Comparison of ENCODE assay signal across 8 mouse cellular contexts in the genomic region with DNA sequence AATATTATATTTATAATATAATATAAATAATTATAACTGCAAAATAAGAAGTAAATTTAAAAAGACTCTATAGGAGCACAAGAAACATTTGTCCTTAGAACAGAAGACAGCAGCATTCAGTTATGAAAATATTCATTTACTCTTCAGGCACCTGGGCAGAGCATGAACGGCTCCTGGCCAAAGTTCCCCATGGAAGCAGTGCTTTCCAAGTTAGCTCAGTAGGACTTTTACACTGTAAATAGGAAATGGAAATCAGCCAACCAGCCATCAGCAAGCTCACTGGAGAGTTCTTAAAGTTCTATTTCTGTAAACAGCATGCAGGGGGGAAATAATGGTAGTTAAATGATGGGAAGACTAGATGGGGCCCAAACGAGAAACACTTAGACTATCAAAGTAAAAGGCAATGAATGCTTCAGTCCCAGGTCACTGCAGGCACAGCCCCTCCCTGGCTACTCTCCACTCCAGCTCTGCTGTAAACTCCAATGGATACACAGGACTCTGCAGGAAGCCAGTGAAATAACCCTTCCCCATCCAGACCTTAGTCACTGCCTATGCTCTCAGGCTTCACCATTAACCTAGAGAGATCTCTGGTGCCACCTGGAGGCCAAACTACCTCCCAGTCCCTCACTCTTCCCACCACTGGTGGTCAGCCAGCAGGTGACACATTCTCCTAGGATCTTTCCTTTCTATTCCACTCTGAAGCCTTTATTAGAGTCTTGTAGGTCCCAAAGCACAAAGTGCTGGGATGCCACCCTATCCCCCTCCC. TPM values are rescaled to one million over a fixed set of nuclear protein-coding genes. Genes with fewer than 3 reads are reported as not detected.
DNase-seq lines count a peak whose midpoint lies in the region; ATAC-seq and TF ChIP-seq lines count a peak whose summit lies in the region.

No protein-coding gene starts in this region.

- H3K4me2 ChIP-seq in hindbrain, postnatal 0 days (ENCODE audit: low read depth, low read length): no peak overlapping the region
- H3K4me2 ChIP-seq in limb, embryonic 15.5 days: no peak overlapping the region
- H3K4me2 ChIP-seq in midbrain, embryonic 16.5 days (ENCODE audit: low read length): no peak overlapping the region

- H3K4me1 ChIP-seq in embryonic fibroblast, embryonic 13.5 days (ENCODE audit: control insufficient read depth, insufficient read depth, low read length): no peaks in the 10 kb centered on the region
- H3K4me1 ChIP-seq in hindbrain, postnatal 0 days (ENCODE audit: insufficient read depth, low read length): no peaks in the 10 kb centered on the region
- no peaks in the 10 kb centered on the region for H3K4me1 ChIP-seq in limb, embryonic 15.5 days
- H3K4me1 ChIP-seq in midbrain, embryonic 16.5 days (ENCODE audit: control insufficient read depth, insufficient read depth, low read length): no peaks in the 10 kb centered on the region

- TF ChIP-seq POLR2A in embryonic fibroblast, embryonic 13.5 days (IDR thresholded peaks at IDR 0.05; ENCODE audit: low read depth, low read length): no peak

- H3K4me3 ChIP-seq in embryonic fibroblast, embryonic 13.5 days (ENCODE audit: insufficient read depth, low read length): no peak overlapping the region
- H3K4me3 ChIP-seq in hindbrain, postnatal 0 days (ENCODE audit: low read length): no peak overlapping the region
- H3K4me3 ChIP-seq in limb, embryonic 15.5 days: no peak overlapping the region
- no peak overlapping the region for H3K4me3 ChIP-seq in midbrain, embryonic 16.5 days (ENCODE audit: low read depth, low read length)

- 43% methylated on average over 2 of the region's 2 CpGs for WGBS in hindbrain, postnatal 0 days
- 51% methylated on average over 2 of the region's 2 CpGs for WGBS in limb, embryonic 15.5 days
- WGBS in midbrain, embryonic 16.5 days: 71% methylated on average over 2 of the region's 2 CpGs

- DNase-seq in urinary bladder, postnatal 25 days (ENCODE audit: low spot score): peak; percentile 55
- no peak for DNase-seq in urinary bladder, adult 2 months (ENCODE audit: low spot score)
- peak; percentile 63 to 73 for DNase-seq in adrenal gland, postnatal 36 days
- peak; percentile 67 for DNase-seq in hindbrain, postnatal 0 days (ENCODE audit: low spot score)
- peak; percentile 73 for DNase-seq in thymus, postnatal 4 days

- H3K9ac ChIP-seq in hindbrain, postnatal 0 days (replicated peaks; ENCODE audit: low read length): no peak overlapping the region
- H3K9ac ChIP-seq in limb, embryonic 15.5 days: no peak overlapping the region
- no peak overlapping the region for H3K9ac ChIP-seq in midbrain, embryonic 16.5 days (ENCODE audit: low read depth, low read length)

- TF ChIP-seq CTCF in embryonic fibroblast, embryonic 13.5 days (IDR thresholded peaks at IDR 0.05; ENCODE audit: borderline replicate concordance, insufficient read depth, low read length): peak; percentile 37; the same call in 1 of the 2 replicates
- peak; percentile 71 for TF ChIP-seq CTCF in hindbrain, postnatal 0 days (IDR thresholded peaks at IDR 0.05; ENCODE audit: low read depth)

- H3K9me3 ChIP-seq in hindbrain, postnatal 0 days (ENCODE audit: low read length): no peaks in the 10 kb centered on the region
- no peaks in the 10 kb centered on the region for H3K9me3 ChIP-seq in limb, embryonic 15.5 days
- no peaks in the 10 kb centered on the region for H3K9me3 ChIP-seq in midbrain, embryonic 16.5 days (replicated peaks; ENCODE audit: control insufficient read depth, low read length, poor library complexity, severe bottlenecking)

- no peaks in the 10 kb centered on the region for H3K36me3 ChIP-seq in hindbrain, postnatal 0 days (ENCODE audit: insufficient read depth, low read length)
- no peaks in the 10 kb centered on the region for H3K36me3 ChIP-seq in limb, embryonic 15.5 days
- no peaks in the 10 kb centered on the region for H3K36me3 ChIP-seq in midbrain, embryonic 16.5 days (ENCODE audit: control insufficient read depth, insufficient read depth, low read length)

- H3K27me3 ChIP-seq in hindbrain, postnatal 0 days (ENCODE audit: insufficient read depth, low read length): no peaks in the 10 kb centered on the region
- H3K27me3 ChIP-seq in limb, embryonic 15.5 days: no peaks in the 10 kb centered on the region
- no peaks in the 10 kb centered on the region for H3K27me3 ChIP-seq in midbrain, embryonic 16.5 days (ENCODE audit: control insufficient read depth, insufficient read depth, low read depth, low read length)

- ATAC-seq in hindbrain, postnatal 0 days: peak; percentile 84
- ATAC-seq in limb, embryonic 15.5 days (ENCODE audit: insufficient number of reproducible peaks, low FRiP score, low TSS enrichment, low read depth): 0 out of 2 replicates have a peak, but pooled peaks have one; percentile 48
- peak; percentile 42; the same call in 1 of the 2 replicates for ATAC-seq in midbrain, embryonic 16.5 days

- H3K27ac ChIP-seq in embryonic fibroblast, embryonic 13.5 days (ENCODE audit: insufficient read depth, low read length): no peak overlapping the region
- no peak overlapping the region for H3K27ac ChIP-seq in hindbrain, postnatal 0 days
- no peak overlapping the region for H3K27ac ChIP-seq in limb, embryonic 15.5 days
- no peak overlapping the region for H3K27ac ChIP-seq in midbrain, embryonic 16.5 days (ENCODE audit: low read length)

RNA-seq across cellular contexts. Expression of a gene that starts 12.2 kb away (rescaled TPM):
- polyA plus RNA-seq in urinary bladder, adult 2 months (2012; rRNA removed): 0.88 and 0.93 TPM in 2 replicates
- 1 to 10 TPM in 1 of 2 experiments, under 1 TPM in 1; 0.76 to 1.4 TPM for total RNA-seq in adrenal gland, postnatal 36 days (2021)
- not detected in 2 replicates for polyA plus RNA-seq in embryonic fibroblast, embryonic 13.5 days (2011; ENCODE audit: insufficient read length, low read depth, missing spikeins)
- 6.3 and 8.4 TPM in 2 replicates for total RNA-seq in hindbrain, postnatal 0 days (2014; rRNA removed)
- 2.4 and 2.6 TPM in 2 replicates for polyA plus RNA-seq in hindbrain, postnatal 0 days (2015; fragmentation: Nextera tagmentation; extraction: Ambion mirVana)
- polyA plus RNA-seq in limb, embryonic 15.5 days (2015; fragmentation: Nextera tagmentation; extraction: Ambion mirVana): 0.27 and 0.29 TPM in 2 replicates
- 1.5 and 1.6 TPM in 2 replicates for polyA plus RNA-seq in midbrain, embryonic 16.5 days (2015; fragmentation: Nextera tagmentation; extraction: Ambion mirVana)

RNA-seq across cellular contexts. Expression of a gene that starts 12.6 kb away (rescaled TPM):
- 10.6 and 11.6 TPM in 2 replicates for polyA plus RNA-seq in urinary bladder, adult 2 months (2012; rRNA removed)
- 10 to 100 TPM; 40.6 to 43.2 TPM for total RNA-seq in adrenal gland, postnatal 36 days (2021)
- 33.8 and 34.8 TPM in 2 replicates for polyA plus RNA-seq in embryonic fibroblast, embryonic 13.5 days (2011; ENCODE audit: insufficient read length, low read depth, missing spikeins)
- total RNA-seq in hindbrain, postnatal 0 days (2014; rRNA removed): 36.2 and 36.6 TPM in 2 replicates
- 29.2 and 36.1 TPM in 2 replicates for polyA plus RNA-seq in hindbrain, postnatal 0 days (2015; fragmentation: Nextera tagmentation; extraction: Ambion mirVana)
- 32.6 and 35.6 TPM in 2 replicates for polyA plus RNA-seq in limb, embryonic 15.5 days (2015; fragmentation: Nextera tagmentation; extraction: Ambion mirVana)
- 44.5 and 49.6 TPM in 2 replicates for polyA plus RNA-seq in midbrain, embryonic 16.5 days (2015; fragmentation: Nextera tagmentation; extraction: Ambion mirVana)
